Mouse (Mus musculus): ENCODE data around the gene Sepsecs.
"Not testable (repeated sequence)": the region's sequence is repeated elsewhere in the genome, so short reads cannot be mapped to it uniquely, and the experiment has no call there.

Sepsecs gene

GRCm38 (mm10) chr5:52669426-52670191, at the start of gene Sepsecs:
TSS of gene Sepsecs (minus strand) at chr5:52669708.
- in situ Hi-C loops (cut with MboI, MseI) = no loop called here

GRCm38 (mm10) chr5:52716742-52717448, 47.4 kb upstream of the Sepsecs start:
- in situ Hi-C loops (cut with MboI, MseI) = no loop called here

- in situ Hi-C loops (cut with MboI, MseI) = no loop called here
Observed at GRCm38 (mm10) chr5:52712704-52713103, 43.2 kb upstream of the Sepsecs start.

GRCm38 (mm10) chr5:52704562-52704961, 35.1 kb upstream of the Sepsecs start:
- in situ Hi-C loops (cut with MboI, MseI) = no loop called here

- in situ Hi-C loops (cut with MboI, MseI) = not testable (repeated sequence)
Observed at GRCm38 (mm10) chr5:52697882-52698440, 28.5 kb upstream of the Sepsecs start.

GRCm38 (mm10) chr5:52697291-52697690, 27.8 kb upstream of the Sepsecs start:
- in situ Hi-C loops (cut with MboI, MseI) = no loop called here

- in situ Hi-C loops (cut with MboI, MseI) = no loop called here
Observed at GRCm38 (mm10) chr5:52687741-52688455, 18.4 kb upstream of the Sepsecs start.

GRCm38 (mm10) chr5:52681111-52681510, 11.6 kb upstream of the Sepsecs start:
- in situ Hi-C loops (cut with MboI, MseI) = no loop called here

GRCm38 (mm10) chr5:52680191-52680590, 10.7 kb upstream of the Sepsecs start:
- in situ Hi-C loops (cut with MboI, MseI) = no loop called here

GRCm38 (mm10) chr5:52678498-52679070, 9.1 kb upstream of the Sepsecs start:
- in situ Hi-C loops (cut with MboI, MseI) = no loop called here

GRCm38 (mm10) chr5:52677126-52677525, 7.6 kb upstream of the Sepsecs start:
- in situ Hi-C loops (cut with MboI, MseI) = no loop called here

GRCm38 (mm10) chr5:52674384-52675069, 5.0 kb upstream of the Sepsecs start:
- in situ Hi-C loops (cut with MboI, MseI) = no loop called here

GRCm38 (mm10) chr5:52673341-52673740, 3.8 kb upstream of the Sepsecs start:
- in situ Hi-C loops (cut with MboI, MseI) = no loop called here

- in situ Hi-C loops (cut with MboI, MseI) = no loop called here
Observed at GRCm38 (mm10) chr5:52670745-52671144, 1.2 kb upstream of the Sepsecs start.

GRCm38 (mm10) chr5:52666766-52667165, 2.7 kb downstream of the Sepsecs start:
- in situ Hi-C loops (cut with MboI, MseI) = no loop called here

GRCm38 (mm10) chr5:52657957-52658356, 11.6 kb downstream of the Sepsecs start:
- in situ Hi-C loops (cut with MboI, MseI) = no loop called here

GRCm38 (mm10) chr5:52657336-52657735, 12.2 kb downstream of the Sepsecs start:
- in situ Hi-C loops (cut with MboI, MseI) = no loop called here

- in situ Hi-C loops (cut with MboI, MseI) = no loop called here
Observed at GRCm38 (mm10) chr5:52655992-52656391, 13.5 kb downstream of the Sepsecs start.

- in situ Hi-C loops (cut with MboI, MseI) = no loop called here
Observed at GRCm38 (mm10) chr5:52654961-52655360, 14.5 kb downstream of the Sepsecs start.

GRCm38 (mm10) chr5:52652606-52653005, 16.9 kb downstream of the Sepsecs start:
- in situ Hi-C loops (cut with MboI, MseI) = no loop called here

- in situ Hi-C loops (cut with MboI, MseI) = no loop called here
Observed at GRCm38 (mm10) chr5:52652086-52652485, 17.4 kb downstream of the Sepsecs start.

All from T-helper 1 cell (primary cell).